Mouse (Mus musculus): ENCODE measurements at regions not wholly inside any gene's neighbourhood (a gene's known extent, or its start where the extent isn't known, plus 50 kb on each side); places are given as distances from the start of the nearest gene placed in this dataset.

DNA sequence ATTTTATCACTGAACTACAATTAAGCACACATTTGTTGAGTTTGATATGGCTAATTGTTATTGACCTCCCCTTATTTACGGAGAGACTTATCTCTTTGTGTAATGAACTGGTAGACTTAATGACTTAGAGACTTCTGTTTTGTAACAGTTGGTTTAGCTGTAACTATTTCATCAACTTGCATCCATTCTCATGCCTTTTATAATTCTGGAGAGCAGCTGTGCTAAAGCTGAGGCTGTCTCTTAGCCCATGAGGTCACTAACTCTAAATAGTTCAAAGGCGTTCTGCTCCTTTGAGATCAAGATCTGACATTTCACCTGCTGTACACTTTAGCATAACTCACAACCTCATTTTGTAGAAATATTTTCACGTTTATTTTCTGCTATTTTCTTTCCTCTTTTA, 541.5 kb upstream of the Mef2c start:
- TF ChIP-seq CTCF (IDR thresholded peaks at IDR 0.05; ENCODE audit: extremely low read depth, insufficient read depth, low read length) (no peak), POLR2A (IDR thresholded peaks at IDR 0.05; ENCODE audit: extremely low read depth, insufficient read depth, low read length) (no peak)

All from cortical plate, adult 2 months (tissue).